ENCODE assay signal across 26 mouse cellular contexts in genomic region chr19:4130106-4130505, GRCm38 (mm10). TPM values are rescaled to one million over a fixed set of nuclear protein-coding genes. Genes with fewer than 3 reads are reported as not detected.
DNase-seq lines count a peak whose midpoint lies in the region; ATAC-seq and TF ChIP-seq lines count a peak whose summit lies in the region.
"Had no signal": no experiment of that assay in that cellular context is flagged by ENCODE, and none has a peak within 500 bp of the region (broad histone marks: within the 10 kb centered on the region; RNA-seq: fewer than 3 reads in every experiment).

No protein-coding gene starts in this region.

- no peak overlapping the region for H3K4me2 ChIP-seq in heart, embryonic 15.5 days
- no peak overlapping the region for H3K4me2 ChIP-seq in heart, embryonic 12.5 days
- no peak overlapping the region for H3K4me2 ChIP-seq in midbrain, embryonic 13.5 days (replicated peaks)
- no peak overlapping the region for H3K4me2 ChIP-seq in midbrain, postnatal 0 days (ENCODE audit: low read depth, low read length, poor library complexity, severe bottlenecking)
- H3K4me2 ChIP-seq in liver, embryonic 12.5 days = peak overlapping the region; percentile 85
- H3K4me2 ChIP-seq: embryonic facial prominence, embryonic 15.5 days; forebrain, embryonic 12.5 days; midbrain, embryonic 12.5 days; neural tube, embryonic 15.5 days had no signal

- TF ChIP-seq CTCF in midbrain, postnatal 0 days (IDR thresholded peaks at IDR 0.05) = no peak

- H3K27ac ChIP-seq in heart, embryonic 15.5 days = peak overlapping the region; percentile 35; the same call in 1 of the 2 replicates
- no peak overlapping the region for H3K27ac ChIP-seq in heart, embryonic 12.5 days (ENCODE audit: poor library complexity, severe bottlenecking)
- no peak overlapping the region for H3K27ac ChIP-seq in midbrain, embryonic 13.5 days
- H3K27ac ChIP-seq in midbrain, postnatal 0 days (ENCODE audit: low read depth, low read length) = no peak overlapping the region
- H3K27ac ChIP-seq in liver, embryonic 12.5 days = peak overlapping the region; percentile 88
- H3K27ac ChIP-seq: embryonic facial prominence, embryonic 15.5 days; forebrain, embryonic 12.5 days; kidney, postnatal 0 days; macrophage; midbrain, embryonic 12.5 days; neural tube, embryonic 15.5 days had no signal

- H3K9ac ChIP-seq in heart, embryonic 15.5 days = no peak overlapping the region
- no peak overlapping the region for H3K9ac ChIP-seq in heart, embryonic 12.5 days
- H3K9ac ChIP-seq in midbrain, embryonic 13.5 days (replicated peaks) = 0 out of 2 replicates have a peak overlapping the region, but pooled peaks have one; percentile 16
- no peak overlapping the region for H3K9ac ChIP-seq in midbrain, postnatal 0 days (replicated peaks; ENCODE audit: low read length, poor library complexity, severe bottlenecking)
- H3K9ac ChIP-seq in liver, embryonic 12.5 days = peak overlapping the region; percentile 74
- H3K9ac ChIP-seq: embryonic facial prominence, embryonic 15.5 days; forebrain, embryonic 12.5 days; midbrain, embryonic 12.5 days; neural tube, embryonic 15.5 days had no signal

- no peaks in the 10 kb centered on the region for H3K27me3 ChIP-seq in heart, embryonic 15.5 days
- no peaks in the 10 kb centered on the region for H3K27me3 ChIP-seq in heart, embryonic 12.5 days (replicated peaks)
- H3K27me3 ChIP-seq in midbrain, embryonic 13.5 days = no peaks in the 10 kb centered on the region
- H3K27me3 ChIP-seq in midbrain, postnatal 0 days (ENCODE audit: insufficient read depth, low read length) = no peaks in the 10 kb centered on the region
- no peaks in the 10 kb centered on the region for H3K27me3 ChIP-seq in liver, embryonic 12.5 days (replicated peaks)
- H3K27me3 ChIP-seq: embryonic facial prominence, embryonic 15.5 days; forebrain, embryonic 12.5 days; midbrain, embryonic 12.5 days; neural tube, embryonic 15.5 days; Patski had no signal

- WGBS in heart, embryonic 15.5 days = 65% methylated on average over 4 of the region's 4 CpGs
- 64% methylated on average over 4 of the region's 4 CpGs for WGBS in heart, embryonic 12.5 days
- 92% methylated on average over 4 of the region's 4 CpGs for WGBS in midbrain, embryonic 13.5 days
- WGBS in midbrain, postnatal 0 days = 95% methylated on average over 4 of the region's 4 CpGs
- 73% methylated on average over 4 of the region's 4 CpGs for WGBS in liver, embryonic 12.5 days (ENCODE audit: insufficient replicate concordance)

- ATAC-seq in heart, embryonic 15.5 days (replicated peaks; ENCODE audit: insufficient number of reproducible peaks, insufficient read depth, low FRiP score, low read depth) = no peak
- ATAC-seq in heart, embryonic 12.5 days (ENCODE audit: insufficient number of reproducible peaks, low FRiP score) = no peak
- no peak for ATAC-seq in midbrain, embryonic 13.5 days
- ATAC-seq in midbrain, postnatal 0 days (ENCODE audit: low FRiP score) = no peak
- no peak for ATAC-seq in liver, embryonic 12.5 days
- ATAC-seq in granulocyte monocyte progenitor cell, adult 5-6 weeks (replicated peaks; ENCODE audit: poor library complexity, severe bottlenecking) = no peak
- ATAC-seq: hindbrain, embryonic 16.5 days; Patski had no signal

- H3K4me1 ChIP-seq in heart, embryonic 15.5 days (replicated peaks) = peaks cover 21% of the 10 kb centered on the region
- peaks cover 23% of the 10 kb centered on the region for H3K4me1 ChIP-seq in heart, embryonic 12.5 days (replicated peaks)
- H3K4me1 ChIP-seq in midbrain, embryonic 13.5 days (replicated peaks) = peaks cover 16% of the 10 kb centered on the region
- peaks cover 12% of the 10 kb centered on the region; the same call in 1 of the 2 replicates for H3K4me1 ChIP-seq in midbrain, postnatal 0 days (ENCODE audit: insufficient read depth, low read length)
- H3K4me1 ChIP-seq in liver, embryonic 12.5 days = peaks cover 57% of the 10 kb centered on the region

- no peaks in the 10 kb centered on the region for H3K9me3 ChIP-seq in heart, embryonic 15.5 days (replicated peaks)
- H3K9me3 ChIP-seq in heart, embryonic 12.5 days (replicated peaks) = no peaks in the 10 kb centered on the region
- H3K9me3 ChIP-seq in midbrain, embryonic 13.5 days = no peaks in the 10 kb centered on the region
- H3K9me3 ChIP-seq in midbrain, postnatal 0 days (ENCODE audit: low read length) = no peaks in the 10 kb centered on the region
- no peaks in the 10 kb centered on the region for H3K9me3 ChIP-seq in liver, embryonic 12.5 days (replicated peaks)
- H3K9me3 ChIP-seq: embryonic facial prominence, embryonic 15.5 days; forebrain, embryonic 12.5 days; midbrain, embryonic 12.5 days; neural tube, embryonic 15.5 days had no signal

- DNase-seq in midbrain, postnatal 0 days (ENCODE audit: low spot score) = no peak
- DNase-seq in frontal cortex, postnatal 36 days (ENCODE audit: low spot score in 2 of 2) = no peak
- DNase-seq: adrenal gland, postnatal 14 days; cerebellum, adult 11-12 months; cerebellum, postnatal 14 days; gastrocnemius, postnatal 10 days; kidney, adult 11 months; thymus, postnatal 25 days had no signal

- H3K4me3 ChIP-seq in heart, embryonic 15.5 days = no peak overlapping the region
- H3K4me3 ChIP-seq in heart, embryonic 12.5 days = no peak overlapping the region
- no peak overlapping the region for H3K4me3 ChIP-seq in midbrain, embryonic 13.5 days (replicated peaks)
- H3K4me3 ChIP-seq in midbrain, postnatal 0 days (ENCODE audit: low read depth, low read length) = no peak overlapping the region
- peak overlapping the region; percentile 66 for H3K4me3 ChIP-seq in liver, embryonic 12.5 days
- H3K4me3 ChIP-seq: embryonic facial prominence, embryonic 15.5 days; forebrain, embryonic 12.5 days; midbrain, embryonic 12.5 days; neural tube, embryonic 15.5 days had no signal

- H3K36me3 ChIP-seq in heart, embryonic 15.5 days = peaks cover 33% of the 10 kb centered on the region
- peaks cover 57% of the 10 kb centered on the region for H3K36me3 ChIP-seq in heart, embryonic 12.5 days
- H3K36me3 ChIP-seq in midbrain, embryonic 13.5 days = peaks cover 56% of the 10 kb centered on the region
- peaks cover 37% of the 10 kb centered on the region for H3K36me3 ChIP-seq in midbrain, postnatal 0 days (ENCODE audit: insufficient read depth, low read length)
- H3K36me3 ChIP-seq in liver, embryonic 12.5 days = peaks cover 56% of the 10 kb centered on the region

RNA-seq across cellular contexts. Expression of gene Aip, which starts 4.4 kb away (rescaled TPM):
- 78.1 and 92.5 TPM in 2 replicates for polyA plus RNA-seq in heart, embryonic 15.5 days (2015; fragmentation: Nextera tagmentation; extraction: Ambion mirVana)
- polyA plus RNA-seq in heart, embryonic 12.5 days (2016; fragmentation: Nextera tagmentation; extraction: Ambion mirVana) = 80.4 and 82.6 TPM in 2 replicates
- polyA plus RNA-seq in midbrain, embryonic 13.5 days (2015; fragmentation: Nextera tagmentation; extraction: Ambion mirVana) = 79.8 and 80.9 TPM in 2 replicates
- 29.8 and 49.9 TPM in 2 replicates for total RNA-seq in midbrain, postnatal 0 days (2014; rRNA removed)
- 87.7 and 97.6 TPM in 2 replicates for polyA plus RNA-seq in midbrain, postnatal 0 days (2015; fragmentation: Nextera tagmentation; extraction: Ambion mirVana)
- 42.0 and 43.6 TPM in 2 replicates for polyA plus RNA-seq in liver, embryonic 12.5 days (2016; fragmentation: Nextera tagmentation; extraction: Ambion mirVana)
- 19.6 and 60.2 TPM in 2 replicates for total RNA-seq in granulocyte monocyte progenitor cell, adult 5-6 weeks (2014; fragmentation: Nextera tagmentation)
- 31.3 and 38.6 TPM in 2 replicates for total RNA-seq in granulocyte monocyte progenitor cell, adult 5-6 weeks (2017)

RNA-seq across cellular contexts. Expression of gene Gpr152, which starts 9.5 kb away (rescaled TPM):
- polyA plus RNA-seq in heart, embryonic 15.5 days (2015; fragmentation: Nextera tagmentation; extraction: Ambion mirVana) = 0.04 TPM in 1 of 2 replicates, not detected in the other
- polyA plus RNA-seq in heart, embryonic 12.5 days (2016; fragmentation: Nextera tagmentation; extraction: Ambion mirVana) = not detected in 2 replicates
- polyA plus RNA-seq in midbrain, embryonic 13.5 days (2015; fragmentation: Nextera tagmentation; extraction: Ambion mirVana) = 0.05 and 0.08 TPM in 2 replicates
- 0.16 TPM in 1 of 2 replicates, not detected in the other for total RNA-seq in midbrain, postnatal 0 days (2014; rRNA removed)
- polyA plus RNA-seq in midbrain, postnatal 0 days (2015; fragmentation: Nextera tagmentation; extraction: Ambion mirVana) = not detected in 2 replicates
- polyA plus RNA-seq in liver, embryonic 12.5 days (2016; fragmentation: Nextera tagmentation; extraction: Ambion mirVana) = not detected in 2 replicates
- not detected in 2 replicates for total RNA-seq in granulocyte monocyte progenitor cell, adult 5-6 weeks (2014; fragmentation: Nextera tagmentation)
- total RNA-seq in granulocyte monocyte progenitor cell, adult 5-6 weeks (2017) = not detected in 2 replicates
- total RNA-seq: adrenal gland, postnatal 14 days; gastrocnemius, postnatal 10 days; heart, postnatal 25 days; layer of hippocampus, adult 18-20 months; layer of hippocampus, postnatal 25 days; left cerebral cortex, postnatal 10 days had no signal
- polyA plus RNA-seq: embryonic facial prominence, embryonic 15.5 days; forebrain, embryonic 12.5 days; hindbrain, embryonic 16.5 days; lung, embryonic 16.5 days; macrophage; midbrain, embryonic 12.5 days; neural tube, embryonic 15.5 days; Patski had no signal

RNA-seq across cellular contexts. Expression of gene Cabp4, which starts 13.7 kb away (rescaled TPM):
- polyA plus RNA-seq in heart, embryonic 15.5 days (2015; fragmentation: Nextera tagmentation; extraction: Ambion mirVana) = not detected in 2 replicates
- polyA plus RNA-seq in heart, embryonic 12.5 days (2016; fragmentation: Nextera tagmentation; extraction: Ambion mirVana) = 0.13 TPM in 1 of 2 replicates, not detected in the other
- polyA plus RNA-seq in midbrain, embryonic 13.5 days (2015; fragmentation: Nextera tagmentation; extraction: Ambion mirVana) = 0.19 and 0.34 TPM in 2 replicates
- not detected in 2 replicates for total RNA-seq in midbrain, postnatal 0 days (2014; rRNA removed)
- polyA plus RNA-seq in midbrain, postnatal 0 days (2015; fragmentation: Nextera tagmentation; extraction: Ambion mirVana) = 0.20 and 0.36 TPM in 2 replicates
- 0.06 and 0.07 TPM in 2 replicates for polyA plus RNA-seq in liver, embryonic 12.5 days (2016; fragmentation: Nextera tagmentation; extraction: Ambion mirVana)
- not detected in 2 replicates for total RNA-seq in granulocyte monocyte progenitor cell, adult 5-6 weeks (2014; fragmentation: Nextera tagmentation)
- not detected in 2 replicates for total RNA-seq in granulocyte monocyte progenitor cell, adult 5-6 weeks (2017)
- total RNA-seq: gastrocnemius, postnatal 10 days had no signal
- polyA plus RNA-seq: lung, embryonic 16.5 days; macrophage had no signal

RNA-seq across cellular contexts. Expression of gene Coro1b, which starts 18.3 kb away (rescaled TPM):
- 114 and 137 TPM in 2 replicates for polyA plus RNA-seq in heart, embryonic 15.5 days (2015; fragmentation: Nextera tagmentation; extraction: Ambion mirVana)
- polyA plus RNA-seq in heart, embryonic 12.5 days (2016; fragmentation: Nextera tagmentation; extraction: Ambion mirVana) = 115 and 122 TPM in 2 replicates
- polyA plus RNA-seq in midbrain, embryonic 13.5 days (2015; fragmentation: Nextera tagmentation; extraction: Ambion mirVana) = 121 and 127 TPM in 2 replicates
- total RNA-seq in midbrain, postnatal 0 days (2014; rRNA removed) = 96.1 and 116 TPM in 2 replicates
- polyA plus RNA-seq in midbrain, postnatal 0 days (2015; fragmentation: Nextera tagmentation; extraction: Ambion mirVana) = 95.2 and 104 TPM in 2 replicates
- polyA plus RNA-seq in liver, embryonic 12.5 days (2016; fragmentation: Nextera tagmentation; extraction: Ambion mirVana) = 86.5 and 86.9 TPM in 2 replicates
- total RNA-seq in granulocyte monocyte progenitor cell, adult 5-6 weeks (2014; fragmentation: Nextera tagmentation) = 143 and 234 TPM in 2 replicates
- total RNA-seq in granulocyte monocyte progenitor cell, adult 5-6 weeks (2017) = 71.3 and 73.2 TPM in 2 replicates

RNA-seq across cellular contexts. Expression of gene Ptprcap, which starts 23.3 kb away (rescaled TPM):
- 3.6 and 33.8 TPM in 2 replicates for polyA plus RNA-seq in heart, embryonic 15.5 days (2015; fragmentation: Nextera tagmentation; extraction: Ambion mirVana)
- 0.73 and 1.1 TPM in 2 replicates for polyA plus RNA-seq in heart, embryonic 12.5 days (2016; fragmentation: Nextera tagmentation; extraction: Ambion mirVana)
- 0.24 and 0.50 TPM in 2 replicates for polyA plus RNA-seq in midbrain, embryonic 13.5 days (2015; fragmentation: Nextera tagmentation; extraction: Ambion mirVana)
- total RNA-seq in midbrain, postnatal 0 days (2014; rRNA removed) = 0.38 TPM in 1 of 2 replicates, not detected in the other
- 0.28 TPM in 1 of 2 replicates, not detected in the other for polyA plus RNA-seq in midbrain, postnatal 0 days (2015; fragmentation: Nextera tagmentation; extraction: Ambion mirVana)
- 24.3 and 26.2 TPM in 2 replicates for polyA plus RNA-seq in liver, embryonic 12.5 days (2016; fragmentation: Nextera tagmentation; extraction: Ambion mirVana)
- 40.8 and 53.6 TPM in 2 replicates for total RNA-seq in granulocyte monocyte progenitor cell, adult 5-6 weeks (2014; fragmentation: Nextera tagmentation)
- 64.9 and 84.1 TPM in 2 replicates for total RNA-seq in granulocyte monocyte progenitor cell, adult 5-6 weeks (2017)

Comparison
In these comparisons a context has a peak if more than half of its experiments do, and no peak if none do; other contexts are left out.
1. H3K27ac ChIP-seq: peak in heart, embryonic 15.5 days (single experiment) and liver, embryonic 12.5 days (single experiment); none in heart, embryonic 12.5 days (single experiment), midbrain, embryonic 13.5 days (single experiment) and midbrain, postnatal 0 days (single experiment).
2. H3K9ac ChIP-seq: peak in midbrain, embryonic 13.5 days (single experiment) and liver, embryonic 12.5 days (single experiment); none in heart, embryonic 15.5 days (single experiment), heart, embryonic 12.5 days (single experiment) and midbrain, postnatal 0 days (single experiment).